Mouse (Mus musculus): Measurements from ENCODE around the gene Pip4k2a.
"Not testable (repeated sequence)": the region's sequence is repeated elsewhere in the genome, so short reads cannot be mapped to it uniquely, and the experiment has no call there.

The Pip4k2a gene

GRCm38 (mm10) chr2:18998054-18998478 is at the start of gene Pip4k2a, which contains the start of gene 4930426L09Rik:
Gene Pip4k2a, minus strand, starts transcription at chr2:18998126.
Gene 4930426L09Rik, plus strand, starts transcription at chr2:18998343.
- peak; percentile 94 for DNase-seq (ENCODE audit: low spot score)

GRCm38 (mm10) chr2:19037907-19038570 is 40.1 kb upstream of the Pip4k2a start:
- no peak for DNase-seq (ENCODE audit: low spot score)

GRCm38 (mm10) chr2:19037430-19037829 is 39.5 kb upstream of the Pip4k2a start:
- no peak for DNase-seq (ENCODE audit: low spot score)

DNA sequence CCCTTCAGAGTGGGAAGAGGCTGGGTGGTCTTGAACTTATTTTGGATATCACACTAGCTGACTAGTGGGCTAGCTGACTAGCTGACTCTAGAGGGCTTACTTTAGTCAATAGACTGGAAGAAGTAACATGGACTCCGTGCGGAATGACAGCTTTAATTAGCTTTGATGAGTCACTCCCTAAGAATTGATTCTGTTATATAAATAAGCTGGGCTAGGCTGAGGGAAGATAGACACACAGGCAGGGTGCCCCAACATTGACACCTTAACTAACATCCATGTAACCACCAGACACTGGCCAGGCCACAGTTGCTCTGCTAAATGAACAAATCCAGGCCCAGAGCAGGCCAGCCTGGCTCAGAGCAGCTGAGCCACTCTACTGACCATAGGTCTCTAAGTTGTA is 26.9 kb upstream of the Pip4k2a start:
- DNase-seq (ENCODE audit: low spot score) = no peak

GRCm38 (mm10) chr2:19018034-19018433 is 20.1 kb upstream of the Pip4k2a start:
- DNase-seq (ENCODE audit: low spot score) = no peak

GRCm38 (mm10) chr2:19016839-19017238 is 18.9 kb upstream of the Pip4k2a start:
- no peak for DNase-seq (ENCODE audit: low spot score)

GRCm38 (mm10) chr2:19016348-19016747 is 18.4 kb upstream of the Pip4k2a start:
- DNase-seq (ENCODE audit: low spot score) = no peak

DNA sequence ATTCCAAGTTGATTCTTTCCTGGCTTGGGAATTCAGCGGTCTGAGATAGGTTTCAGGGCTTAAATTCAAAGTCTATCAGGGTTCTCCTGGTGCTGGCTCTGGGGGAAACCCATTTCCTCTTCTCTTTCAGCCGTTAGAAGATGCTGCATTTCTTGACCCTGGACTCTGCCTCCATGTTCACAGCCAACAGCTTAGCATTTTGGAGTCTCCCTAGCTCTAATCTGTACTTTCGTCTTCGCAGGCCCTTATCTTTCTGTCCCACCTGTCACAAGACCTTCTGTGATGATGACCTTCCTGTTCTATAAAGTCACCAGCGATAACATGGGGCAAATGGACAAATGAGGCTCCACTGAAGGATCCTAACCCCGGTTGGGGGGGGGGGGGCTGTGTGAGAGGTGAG is 13.5 kb upstream of the Pip4k2a start:
- no peak for DNase-seq (ENCODE audit: low spot score)

DNA sequence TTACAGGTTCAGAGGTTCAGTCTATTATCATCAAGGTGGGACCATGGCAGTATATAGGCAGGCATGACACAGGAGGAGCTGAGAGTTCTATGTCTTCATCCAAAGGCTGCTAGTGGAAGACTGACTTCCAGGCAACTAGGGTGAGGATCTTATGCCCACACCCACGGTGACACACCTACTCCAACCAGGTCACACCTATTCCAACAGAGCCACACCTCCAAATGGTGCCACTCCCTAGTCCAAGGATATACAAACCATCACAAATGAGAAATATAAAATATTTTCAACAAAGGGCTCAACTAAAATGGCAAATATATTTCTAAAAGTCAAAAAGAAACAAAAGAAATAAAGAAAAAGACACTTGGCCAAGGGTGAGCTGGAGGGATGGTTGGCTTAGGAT is 12.6 kb upstream of the Pip4k2a start:
- DNase-seq (ENCODE audit: low spot score) = not testable (repeated sequence)

DNA sequence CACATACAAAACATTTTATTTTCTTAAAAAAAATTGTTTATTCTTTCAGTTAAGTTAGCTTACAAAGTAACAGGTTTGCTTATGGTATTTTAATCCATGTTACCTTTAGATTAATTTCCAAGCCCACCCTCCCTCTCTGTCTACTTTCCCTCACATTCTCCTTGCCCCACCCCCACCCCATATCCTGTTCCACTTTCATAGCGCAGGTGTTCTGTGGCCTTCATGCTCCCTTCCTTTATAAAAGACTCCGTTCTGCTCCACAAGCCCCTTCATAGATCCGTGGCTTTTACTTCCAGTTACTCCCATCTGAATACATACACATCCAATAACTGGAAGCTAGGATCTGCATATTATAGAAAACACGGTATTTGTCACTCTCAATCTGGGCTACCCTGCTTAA is 9.7 kb upstream of the Pip4k2a start:
- no peak for DNase-seq (ENCODE audit: low spot score)

DNA sequence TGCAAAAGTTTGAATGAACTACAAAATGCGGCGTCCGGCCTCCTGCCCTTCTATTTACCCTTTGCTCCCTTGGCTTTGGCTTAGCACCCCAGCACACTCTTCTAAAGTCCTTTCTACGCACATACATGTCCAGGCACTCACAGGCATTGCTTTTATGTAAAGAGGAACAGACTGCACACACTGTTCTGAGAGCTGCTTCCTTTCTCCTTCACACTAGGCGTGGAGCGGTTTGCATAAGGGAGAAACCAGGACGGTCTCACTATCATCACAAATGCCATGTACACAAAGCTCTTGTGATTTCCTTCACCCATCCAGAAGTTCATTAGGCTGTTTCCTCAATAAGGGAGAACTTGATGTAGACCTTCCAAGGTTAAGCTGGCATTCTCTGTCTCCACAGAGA is 8.2 kb upstream of the Pip4k2a start:
- DNase-seq (ENCODE audit: low spot score) = no peak

DNA sequence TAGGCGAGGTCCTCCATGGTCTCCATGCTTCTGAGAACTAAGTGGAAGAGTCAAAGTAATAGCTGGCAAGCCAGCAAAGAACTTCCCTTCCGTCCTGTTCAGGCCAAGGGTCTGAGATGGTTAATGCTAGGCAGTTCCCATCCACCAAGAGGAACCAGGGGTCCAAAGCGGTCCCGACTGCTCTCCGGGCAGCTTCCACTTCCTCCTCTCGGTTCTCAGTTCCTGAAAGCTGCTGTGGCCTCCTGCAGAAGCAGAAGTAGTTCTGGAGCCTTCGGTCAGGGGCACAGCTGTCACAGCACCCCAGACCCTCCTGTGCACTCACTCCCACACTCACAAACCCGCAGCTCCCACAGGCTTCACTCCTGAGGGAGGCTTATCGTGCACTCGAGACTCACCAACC is 6.9 kb upstream of the Pip4k2a start:
- DNase-seq (ENCODE audit: low spot score) = peak; percentile 18

GRCm38 (mm10) chr2:18999395-18999794 is 1.5 kb upstream of the Pip4k2a start:
- DNase-seq (ENCODE audit: low spot score) = no peak

DNA sequence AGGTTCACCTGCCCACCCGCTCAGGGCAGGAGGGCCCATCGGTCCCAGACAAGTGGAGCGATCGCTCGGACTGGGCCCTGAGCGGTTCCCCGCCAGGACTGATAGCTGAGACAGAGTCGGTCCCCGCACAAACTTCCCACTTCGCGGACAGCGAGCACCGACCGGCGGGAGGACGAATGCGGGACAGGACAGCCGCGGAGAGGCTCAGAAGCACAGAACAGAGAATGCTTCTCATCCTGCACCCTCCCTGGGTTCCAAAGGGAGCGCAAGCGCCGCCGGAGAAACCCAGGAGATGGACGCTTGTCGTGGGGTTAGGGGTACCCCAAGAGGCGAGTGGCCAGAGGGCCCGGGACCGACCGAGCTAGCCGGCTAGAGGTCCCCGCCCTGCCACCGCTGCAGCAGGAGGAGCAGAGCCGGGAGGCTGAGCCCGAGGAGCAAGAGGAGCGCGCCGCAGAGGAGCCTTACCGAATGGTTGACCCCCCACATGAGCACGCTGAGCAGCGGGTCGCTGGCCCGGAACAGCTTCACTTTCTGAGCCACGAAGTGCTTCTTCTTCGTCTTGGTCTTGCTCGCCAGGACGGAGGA is 447 bp downstream of the Pip4k2a start:
- peak; percentile 48 for DNase-seq (ENCODE audit: low spot score)

DNA sequence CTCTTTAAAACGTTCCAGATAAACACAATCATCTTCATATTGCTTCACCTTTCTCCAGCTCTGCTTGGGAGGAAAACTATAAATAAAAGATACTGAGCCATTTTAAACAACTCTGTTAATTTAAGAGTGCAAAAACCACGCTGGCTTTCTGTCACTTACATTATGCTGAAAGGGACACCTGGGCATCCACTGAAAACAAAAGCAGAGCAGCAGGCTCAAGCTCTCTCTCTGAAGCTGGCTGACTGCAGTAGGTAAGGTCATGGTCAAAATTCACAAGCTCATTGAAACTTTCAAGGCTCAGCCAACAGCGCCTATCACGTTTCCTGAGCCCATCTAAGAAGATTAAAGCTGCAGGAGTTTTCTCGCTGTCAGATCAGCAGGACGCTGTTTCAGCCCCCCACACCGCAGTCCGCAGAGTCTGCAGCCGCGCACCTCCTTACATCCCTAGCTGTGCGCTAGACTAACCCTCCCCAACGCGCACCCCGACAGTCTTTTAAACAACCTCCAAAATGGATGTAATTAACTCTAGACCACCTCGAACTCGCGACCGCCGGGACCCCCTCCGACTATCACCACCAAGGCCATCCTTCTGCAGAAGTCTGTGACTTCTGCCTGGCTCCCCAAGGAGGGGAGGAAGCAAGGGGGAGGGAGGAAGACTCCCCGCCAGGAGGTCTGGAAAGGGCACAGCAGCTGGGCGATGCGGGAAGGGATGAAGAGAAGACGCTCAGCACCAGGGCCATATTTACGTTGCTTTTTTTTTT is 1.3 kb downstream of the Pip4k2a start:
- DNase-seq (ENCODE audit: low spot score) = peak; percentile 16

- DNase-seq (ENCODE audit: low spot score) = no peak
These were observed 5.1 kb downstream of the Pip4k2a start for GRCm38 (mm10) chr2:18992512-18993510.

GRCm38 (mm10) chr2:18988885-18989284 is 9.0 kb downstream of the Pip4k2a start:
- no peak for DNase-seq (ENCODE audit: low spot score)

DNA sequence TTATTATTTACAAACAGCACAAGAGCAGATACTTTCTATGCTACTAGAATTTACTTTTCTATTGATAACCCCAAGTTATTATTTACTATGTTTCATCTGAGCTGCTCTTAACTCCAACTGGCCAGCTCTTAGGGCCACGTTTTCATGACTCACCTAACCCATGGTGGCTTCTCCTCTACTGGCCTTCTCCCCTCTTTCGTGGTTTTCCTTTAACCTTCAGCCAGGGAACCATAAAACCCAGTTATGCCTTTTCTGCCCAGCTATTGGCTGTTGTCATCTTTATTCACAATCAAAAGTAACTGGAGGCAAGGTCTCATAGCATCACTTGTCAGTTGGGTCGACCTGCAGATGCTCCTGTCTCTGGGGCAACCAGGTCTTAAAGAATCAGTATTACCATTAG is 12.4 kb downstream of the Pip4k2a start:
- DNase-seq (ENCODE audit: low spot score) = no peak

DNA sequence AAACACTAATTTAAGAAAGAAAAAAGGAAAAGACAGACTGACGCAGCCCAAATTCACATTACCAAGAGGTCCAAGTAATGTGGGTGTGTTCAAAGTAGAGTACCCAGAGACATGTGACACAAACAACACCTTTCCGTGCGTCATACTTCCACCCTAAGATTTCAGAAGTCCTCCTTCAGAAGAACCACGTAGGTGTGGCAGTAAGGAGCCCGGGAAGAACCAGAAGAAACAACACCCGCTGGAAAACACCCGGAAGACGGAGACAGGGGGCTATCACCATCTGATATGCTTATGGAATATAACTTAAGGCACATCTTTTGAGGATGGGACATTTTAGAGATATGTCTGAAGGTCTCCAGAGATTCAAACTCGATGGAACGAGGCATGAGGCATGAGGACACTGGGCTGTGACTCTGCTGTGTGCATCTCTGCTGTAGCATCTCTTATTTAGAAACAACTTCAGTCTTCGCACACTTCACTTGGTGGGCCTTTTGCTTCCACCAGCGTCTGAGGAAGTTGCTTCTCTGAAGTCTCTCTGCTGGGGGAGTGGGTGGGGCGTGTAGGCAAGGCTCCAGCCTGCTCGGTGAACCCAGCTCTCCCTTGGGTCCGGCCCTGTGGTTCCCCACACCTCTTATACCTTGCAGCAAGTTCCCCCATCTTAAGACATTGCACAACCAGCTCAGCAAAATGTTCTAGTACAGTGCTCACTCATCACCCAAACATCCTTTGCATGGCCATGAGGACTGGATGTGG is 13.7 kb downstream of the Pip4k2a start:
- no peak for DNase-seq (ENCODE audit: low spot score)

DNA sequence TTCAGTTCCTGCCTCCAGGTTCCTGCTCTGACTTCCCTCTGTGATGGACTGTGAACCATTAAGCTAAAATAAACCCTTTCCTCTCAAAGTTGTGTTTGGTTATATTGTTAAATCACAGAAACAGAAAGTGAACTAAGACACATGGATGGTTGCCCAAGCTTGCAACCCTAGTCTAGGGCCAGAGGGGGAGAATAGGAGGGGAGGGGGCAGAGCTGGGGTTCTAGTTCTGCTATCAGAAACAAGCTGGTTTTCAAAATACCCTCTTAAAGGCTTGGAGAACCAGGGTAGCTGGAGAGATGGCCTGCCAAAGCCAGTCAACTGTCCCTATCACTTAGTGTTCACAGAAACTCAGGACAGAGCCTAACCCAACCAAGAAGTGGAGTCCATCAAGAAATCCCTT is 14.4 kb downstream of the Pip4k2a start:
- no peak for DNase-seq (ENCODE audit: low spot score)

DNA sequence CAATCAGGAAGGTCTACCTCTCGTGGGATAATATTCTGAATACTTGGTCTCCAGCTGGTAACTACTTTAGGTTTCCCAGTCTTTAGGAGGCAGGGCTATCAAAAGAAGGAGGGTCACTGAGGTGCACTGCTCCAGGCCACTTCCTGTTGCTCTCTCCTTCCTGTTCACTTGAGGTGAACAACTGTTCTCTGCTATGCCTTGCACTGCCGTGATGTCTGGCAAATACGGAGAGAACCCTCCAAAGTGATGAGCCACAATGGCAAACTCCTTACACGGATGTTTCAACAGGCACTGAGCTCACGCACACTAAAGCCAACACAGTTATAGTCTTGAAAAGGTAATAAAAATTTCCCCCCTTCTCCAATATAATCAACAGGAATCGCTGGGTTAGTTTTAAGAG is 15.3 kb downstream of the Pip4k2a start:
- DNase-seq (ENCODE audit: low spot score) = no peak
